ENCODE assay signal across 35 mouse cellular contexts in the genomic region with DNA sequence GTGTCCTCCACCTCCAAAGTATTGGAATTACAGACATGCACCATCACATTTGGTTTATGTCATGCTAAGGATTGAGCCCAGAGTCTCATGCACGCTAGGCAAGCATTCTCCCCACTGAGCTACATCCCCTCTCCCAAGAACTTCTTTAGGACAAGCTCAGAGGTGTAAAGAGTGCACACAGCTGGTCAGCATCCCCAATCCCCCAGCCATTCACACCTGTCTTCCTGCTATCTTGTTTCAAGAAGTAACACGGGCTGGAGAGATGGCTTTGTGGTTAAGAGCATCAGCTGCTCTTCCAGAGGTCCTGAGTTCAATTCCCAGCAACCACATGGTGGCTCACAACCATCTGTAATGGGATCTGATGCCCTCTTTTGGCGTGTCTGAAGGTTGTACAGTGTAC. TPM values are rescaled to one million over a fixed set of nuclear protein-coding genes. Genes with fewer than 3 reads are reported as not detected.
"Had no signal": no experiment of that assay in that cellular context is flagged by ENCODE, and none has a peak within 500 bp of the region (broad histone marks: within the 10 kb centered on the region; RNA-seq: fewer than 3 reads in every experiment).

No protein-coding gene starts in this region.

- ATAC-seq: hindbrain, embryonic 16.5 days; hindbrain, postnatal 0 days; inflammation-experienced regulatory T-cells, adult 6 months; intestine, embryonic 15.5 days; intestine, embryonic 16.5 days; intestine, postnatal 0 days had no signal

- H3K4me2 ChIP-seq: heart, embryonic 11.5 days; heart, embryonic 12.5 days; heart, embryonic 13.5 days; heart, embryonic 15.5 days; hindbrain, embryonic 12.5 days; hindbrain, embryonic 13.5 days; hindbrain, embryonic 14.5 days; hindbrain, embryonic 15.5 days; intestine, embryonic 15.5 days; kidney, embryonic 15.5 days had no signal

- H3K4me3 ChIP-seq: heart, embryonic 10.5 days; heart, embryonic 12.5 days; heart, embryonic 13.5 days; heart, embryonic 15.5 days; hindbrain, embryonic 10.5 days; hindbrain, embryonic 12.5 days; hindbrain, embryonic 13.5 days; hindbrain, embryonic 15.5 days; intestine, embryonic 15.5 days; kidney, embryonic 15.5 days; layer of hippocampus, adult 2 months had no signal

- H3K27ac ChIP-seq: heart, embryonic 10.5 days; heart, embryonic 13.5 days; heart, embryonic 15.5 days; hindbrain, embryonic 10.5 days; hindbrain, embryonic 12.5 days; hindbrain, embryonic 13.5 days; hindbrain, embryonic 14.5 days; hindbrain, embryonic 15.5 days; hindbrain, postnatal 0 days; intestine, embryonic 15.5 days; kidney, embryonic 15.5 days; kidney, postnatal 0 days; layer of hippocampus, adult 2 months had no signal

- H3K27me3 ChIP-seq: heart, embryonic 12.5 days; heart, embryonic 13.5 days; heart, embryonic 15.5 days; hindbrain, embryonic 12.5 days; hindbrain, embryonic 13.5 days; hindbrain, embryonic 15.5 days; intestine, embryonic 15.5 days; kidney, embryonic 15.5 days had no signal

- H3K9me3 ChIP-seq: heart, embryonic 10.5 days; heart, embryonic 12.5 days; heart, embryonic 13.5 days; heart, embryonic 15.5 days; hindbrain, embryonic 10.5 days; hindbrain, embryonic 12.5 days; hindbrain, embryonic 13.5 days; hindbrain, embryonic 15.5 days; intestine, embryonic 15.5 days; kidney, embryonic 15.5 days had no signal

- DNase-seq: heart, postnatal 10 days; heart, postnatal 14 days; heart, postnatal 36 days; heart, postnatal 4 days; kidney, adult 11 months; kidney, adult 18-20 months; kidney, adult 2 months; kidney, adult 8-10 months; kidney, adult 9 months; kidney, postnatal 10 days; kidney, postnatal 14 days; kidney, postnatal 25 days; kidney, postnatal 36 days; kidney, postnatal 4 days; layer of hippocampus, adult 9-11 months; layer of hippocampus, postnatal 36 days had no signal

- H3K4me1 ChIP-seq: heart, embryonic 15.5 days; hindbrain, embryonic 13.5 days; hindbrain, embryonic 15.5 days; intestine, embryonic 15.5 days had no signal

- H3K36me3 ChIP-seq: heart, embryonic 10.5 days; heart, embryonic 12.5 days; heart, embryonic 13.5 days; heart, embryonic 15.5 days; hindbrain, embryonic 10.5 days; hindbrain, embryonic 12.5 days; hindbrain, embryonic 13.5 days; hindbrain, embryonic 15.5 days; intestine, embryonic 15.5 days; kidney, embryonic 15.5 days had no signal

- H3K9ac ChIP-seq: heart, embryonic 12.5 days; heart, embryonic 13.5 days; heart, embryonic 15.5 days; hindbrain, embryonic 12.5 days; hindbrain, embryonic 13.5 days; hindbrain, embryonic 14.5 days; hindbrain, embryonic 15.5 days; intestine, embryonic 15.5 days; kidney, embryonic 15.5 days had no signal

RNA-seq across cellular contexts. Expression of a gene that starts 44.7 kb away (rescaled TPM):
- polyA plus RNA-seq: inflammation-experienced regulatory T-cells, adult 6 months had no signal
